Mouse (Mus musculus): Measurements from ENCODE around the gene Itgam.
"Not testable (repeated sequence)": the region's sequence is repeated elsewhere in the genome, so short reads cannot be mapped to it uniquely, and the experiment has no call there.

The Itgam gene

DNA sequence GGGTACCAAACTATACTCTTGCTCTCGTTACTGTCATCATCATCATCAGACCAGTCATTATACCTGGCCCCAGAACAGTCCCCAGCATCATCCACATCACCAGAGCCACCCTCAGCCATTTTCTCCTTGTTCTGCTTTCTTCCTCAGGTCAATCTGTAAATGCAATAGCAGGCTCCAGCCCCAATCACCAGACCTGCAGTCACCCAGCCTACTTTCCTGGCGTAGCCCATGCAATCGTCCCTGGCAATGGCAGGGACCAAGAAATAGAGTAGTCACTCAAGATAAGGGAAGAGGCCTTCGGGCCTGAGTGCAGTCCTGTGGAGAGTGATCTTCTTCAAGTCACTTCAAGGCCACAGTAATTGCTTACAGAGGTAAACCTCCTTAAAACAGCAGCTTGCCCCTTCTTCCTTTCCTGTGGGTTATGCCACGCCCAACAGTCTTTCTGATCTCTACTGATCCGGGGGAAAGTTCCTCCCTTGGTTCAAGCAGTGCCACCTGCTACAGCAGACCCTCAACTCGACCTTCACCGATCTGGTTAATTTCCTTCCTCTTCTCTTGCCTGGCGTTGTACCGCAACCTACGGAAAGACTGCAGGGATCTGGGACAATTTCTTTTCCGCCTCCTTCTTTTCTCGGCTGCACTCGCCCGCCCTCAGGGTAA, 20.1 kb upstream of the Itgam start:
- not testable (repeated sequence) for H3K36me3 ChIP-seq (ENCODE audit: control insufficient read depth, insufficient read depth, low read length, poor library complexity, severe bottlenecking); H3K27me3 ChIP-seq (ENCODE audit: control insufficient read depth, insufficient read depth, low read length, poor library complexity, severe bottlenecking); DNase-seq (ENCODE audit: low read depth, low spot score)

DNA sequence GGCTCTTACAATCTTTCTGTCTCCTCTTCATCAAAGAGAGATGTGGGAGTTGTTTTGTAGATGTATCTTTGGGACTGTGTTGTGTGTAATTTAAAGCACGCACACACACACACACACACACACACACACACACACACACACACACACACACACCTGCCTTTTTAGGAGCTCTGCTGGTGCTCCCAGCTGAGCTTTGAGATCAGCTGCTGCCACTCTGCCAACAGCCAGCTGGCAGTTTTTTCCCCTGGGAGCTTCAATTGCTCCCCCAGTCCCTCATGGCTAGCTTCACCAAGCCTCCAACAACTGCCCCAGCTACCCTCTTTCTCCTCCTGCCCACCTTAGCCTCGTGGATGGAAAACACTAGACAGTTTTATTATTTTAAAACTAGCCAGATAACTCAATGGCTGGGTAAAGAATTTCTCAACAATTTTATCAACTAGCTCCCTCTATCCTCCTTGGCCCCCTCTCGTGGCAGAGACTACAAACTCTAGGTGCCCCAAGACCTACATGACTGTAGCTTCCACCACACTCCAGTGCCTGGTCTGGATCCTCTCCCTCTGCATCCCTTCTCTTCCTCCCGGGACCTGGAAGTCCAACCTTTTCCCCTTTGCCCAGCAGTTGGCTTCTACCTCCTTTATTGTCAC, 18.2 kb upstream of the Itgam start:
- no peak for DNase-seq (ENCODE audit: low read depth, low spot score)
- H3K36me3 ChIP-seq (ENCODE audit: control insufficient read depth, insufficient read depth, low read length, poor library complexity, severe bottlenecking) = no peaks in the 10 kb centered on the region

DNA sequence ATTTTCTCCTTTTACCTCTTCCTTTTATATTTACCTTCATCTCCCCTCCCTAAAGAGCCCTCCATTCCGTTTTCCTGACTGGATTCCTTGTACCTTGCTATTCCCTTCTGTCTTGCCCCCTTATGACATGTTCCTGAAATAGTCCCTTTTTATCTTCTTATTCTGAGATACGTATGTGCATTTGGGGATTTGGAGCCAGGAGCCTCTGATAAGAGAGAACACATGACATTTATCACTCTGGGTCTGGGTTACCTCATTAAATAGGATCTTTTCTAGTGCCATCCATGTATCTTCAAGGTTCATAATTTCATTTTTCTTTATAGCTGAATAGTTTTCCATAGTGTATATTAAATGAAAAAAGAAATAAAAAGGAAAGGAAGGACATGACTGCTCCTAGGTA, 16.8 kb upstream of the Itgam start:
- H3K27me3 ChIP-seq (ENCODE audit: control insufficient read depth, insufficient read depth, low read length, poor library complexity, severe bottlenecking) = no peaks in the 10 kb centered on the region
- H3K36me3 ChIP-seq (ENCODE audit: control insufficient read depth, insufficient read depth, low read length, poor library complexity, severe bottlenecking) = no peaks in the 10 kb centered on the region
- no peak for DNase-seq (ENCODE audit: low read depth, low spot score)

More for the DNA sequence above, 18.2 kb upstream of the Itgam start:
- H3K27me3 ChIP-seq (ENCODE audit: control insufficient read depth, insufficient read depth, low read length, poor library complexity, severe bottlenecking) = no peaks in the 10 kb centered on the region

DNA sequence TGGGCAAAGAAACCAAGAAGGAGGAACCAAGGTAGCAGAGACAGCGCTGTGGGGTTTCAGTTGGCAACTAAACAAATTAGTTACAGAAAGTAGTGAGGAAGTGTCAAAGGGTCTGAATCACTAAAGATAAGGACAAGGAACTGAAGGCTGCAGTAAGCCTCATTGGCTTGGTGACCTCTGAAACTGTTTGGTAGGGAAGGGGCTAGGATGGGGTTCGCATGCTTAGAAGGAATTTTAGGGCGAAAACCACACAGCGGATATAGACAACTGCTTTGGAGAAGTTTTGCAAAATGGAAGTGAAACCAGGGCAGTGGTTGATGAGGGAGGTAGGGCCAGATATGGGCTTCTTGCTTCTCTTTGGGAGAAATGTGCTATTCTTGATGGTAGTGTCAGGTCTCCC, 13.6 kb upstream of the Itgam start:
- Histone ChIP-seq H3K36me3 (ENCODE audit: control insufficient read depth, insufficient read depth, low read length, poor library complexity, severe bottlenecking) (no peaks in the 10 kb centered on the region), H3K27me3 (ENCODE audit: control insufficient read depth, insufficient read depth, low read length, poor library complexity, severe bottlenecking) (no peaks in the 10 kb centered on the region)
- DNase-seq (ENCODE audit: low read depth, low spot score) = peak; percentile 67

DNA sequence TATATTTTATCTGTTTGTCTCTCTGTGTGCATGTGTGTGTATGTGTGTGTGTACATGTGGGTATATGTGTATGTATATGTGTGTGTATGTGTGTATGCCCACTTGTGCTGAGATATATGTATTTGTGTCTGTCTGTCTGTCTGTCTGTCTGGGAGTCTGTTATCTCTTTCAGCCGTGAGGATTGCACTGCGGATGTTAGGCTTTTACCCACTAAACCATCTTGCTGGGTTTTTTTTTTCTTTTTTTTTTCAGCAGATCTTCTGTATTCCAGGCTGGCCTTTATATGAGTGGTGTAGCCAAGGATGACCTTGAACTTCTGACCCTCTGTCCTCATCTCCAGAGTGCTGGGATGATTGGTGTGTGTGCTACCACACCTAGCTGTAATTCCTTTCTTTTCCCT, 13.2 kb upstream of the Itgam start:
- DNase-seq (ENCODE audit: low read depth, low spot score) = no peak
- Histone ChIP-seq H3K36me3 (ENCODE audit: control insufficient read depth, insufficient read depth, low read length, poor library complexity, severe bottlenecking) (no peaks in the 10 kb centered on the region), H3K27me3 (ENCODE audit: control insufficient read depth, insufficient read depth, low read length, poor library complexity, severe bottlenecking) (no peaks in the 10 kb centered on the region)

DNA sequence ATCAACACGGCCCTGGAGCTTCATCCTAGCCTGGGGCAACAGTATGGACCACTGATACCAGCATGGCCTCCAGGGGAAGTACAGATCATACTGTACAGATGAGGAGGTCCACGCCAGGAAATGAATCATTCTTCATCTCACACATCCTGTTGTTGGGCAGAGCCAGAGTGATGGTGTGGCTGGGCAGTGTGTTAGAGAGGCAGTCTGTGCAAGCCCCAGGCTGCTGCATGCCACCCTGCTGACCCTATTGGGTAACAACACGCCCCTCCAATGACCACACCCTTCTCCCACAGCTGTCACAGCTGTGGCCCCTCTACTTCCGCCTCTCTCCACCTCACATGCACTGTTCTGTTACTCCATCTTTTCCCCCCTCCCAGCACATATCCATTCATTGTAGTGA, 11.7 kb upstream of the Itgam start:
- Histone ChIP-seq H3K27me3 (ENCODE audit: control insufficient read depth, insufficient read depth, low read length, poor library complexity, severe bottlenecking) (no peaks in the 10 kb centered on the region), H3K36me3 (ENCODE audit: control insufficient read depth, insufficient read depth, low read length, poor library complexity, severe bottlenecking) (no peaks in the 10 kb centered on the region)
- DNase-seq (ENCODE audit: low read depth, low spot score) = peak; percentile 41

DNA sequence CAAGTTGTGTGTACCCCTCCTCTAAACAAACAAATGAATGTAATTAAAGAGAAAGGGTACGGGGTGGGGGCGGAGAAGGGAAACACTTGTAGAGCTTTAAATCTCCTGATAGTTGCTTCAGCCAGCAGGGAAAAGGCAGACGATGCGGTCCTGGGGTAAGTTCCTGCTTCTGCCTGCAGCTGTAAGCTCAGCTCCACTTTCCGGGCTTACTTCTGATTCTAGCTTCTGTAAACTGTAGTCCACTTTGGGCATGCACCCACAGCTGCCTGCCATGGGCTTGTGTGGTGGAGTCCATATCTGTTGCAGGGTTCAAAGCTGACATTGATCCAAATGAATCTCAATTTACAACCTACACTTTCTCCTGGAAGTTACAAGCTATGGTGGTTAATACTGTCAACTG, 9.4 kb upstream of the Itgam start:
- no peak for DNase-seq (ENCODE audit: low read depth, low spot score)
- no peaks in the 10 kb centered on the region for H3K36me3 ChIP-seq (ENCODE audit: control insufficient read depth, insufficient read depth, low read length, poor library complexity, severe bottlenecking)
- H3K27me3 ChIP-seq (ENCODE audit: control insufficient read depth, insufficient read depth, low read length, poor library complexity, severe bottlenecking) = no peaks in the 10 kb centered on the region

DNA sequence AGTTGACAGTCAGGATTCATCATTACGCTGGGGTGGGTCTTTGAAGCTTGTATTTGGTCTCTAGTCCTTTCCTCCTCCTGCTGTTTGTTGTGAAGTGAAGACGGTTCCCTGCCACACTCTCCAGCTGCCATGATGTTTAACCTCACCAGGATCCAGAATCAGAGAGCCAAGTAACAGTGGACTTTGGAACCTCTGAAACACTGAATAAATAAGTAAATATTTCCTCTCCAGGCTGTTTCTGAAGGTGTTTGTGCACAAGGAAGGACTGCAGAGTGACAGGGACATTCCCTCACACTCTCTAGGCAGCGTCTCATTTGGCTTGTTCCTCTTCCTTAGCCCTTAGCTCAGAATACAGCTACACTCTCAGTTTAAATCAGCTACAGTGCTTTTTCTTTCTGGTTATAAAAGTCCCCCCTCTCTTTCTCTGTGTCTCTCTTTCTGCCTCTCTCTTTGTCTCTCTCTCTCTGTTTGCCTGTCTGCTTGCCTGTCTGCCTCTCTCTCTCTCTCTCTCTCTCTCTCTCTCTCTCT, 5.5 kb upstream of the Itgam start:
- no peaks in the 10 kb centered on the region for H3K36me3 ChIP-seq (ENCODE audit: control insufficient read depth, insufficient read depth, low read length, poor library complexity, severe bottlenecking)
- peak; percentile 49 for DNase-seq (ENCODE audit: low read depth, low spot score)
- H3K27me3 ChIP-seq (ENCODE audit: control insufficient read depth, insufficient read depth, low read length, poor library complexity, severe bottlenecking) = no peaks in the 10 kb centered on the region

DNA sequence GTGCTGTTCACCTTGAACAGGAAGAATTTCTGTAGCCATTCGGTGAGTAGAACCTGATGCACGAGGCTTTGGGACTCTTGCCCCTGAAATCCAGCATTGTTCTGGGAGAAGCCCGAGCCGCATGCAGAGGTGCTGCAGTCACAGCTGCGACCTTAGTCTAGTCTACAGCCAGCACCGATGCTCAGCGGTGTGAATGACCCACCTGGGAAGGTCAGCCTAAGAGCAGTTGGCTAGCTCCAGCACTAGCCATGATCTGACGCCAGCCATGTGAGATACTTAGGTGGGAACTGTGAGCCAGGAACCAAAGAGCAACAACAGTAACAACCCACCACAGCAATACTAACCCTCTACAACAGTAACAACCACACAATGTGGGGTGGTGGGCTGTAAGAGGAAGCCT, 4.6 kb upstream of the Itgam start:
- Histone ChIP-seq H3K36me3 (ENCODE audit: control insufficient read depth, insufficient read depth, low read length, poor library complexity, severe bottlenecking) (no peaks in the 10 kb centered on the region), H3K27me3 (ENCODE audit: control insufficient read depth, insufficient read depth, low read length, poor library complexity, severe bottlenecking) (no peaks in the 10 kb centered on the region)
- DNase-seq (ENCODE audit: low read depth, low spot score) = no peak

DNA sequence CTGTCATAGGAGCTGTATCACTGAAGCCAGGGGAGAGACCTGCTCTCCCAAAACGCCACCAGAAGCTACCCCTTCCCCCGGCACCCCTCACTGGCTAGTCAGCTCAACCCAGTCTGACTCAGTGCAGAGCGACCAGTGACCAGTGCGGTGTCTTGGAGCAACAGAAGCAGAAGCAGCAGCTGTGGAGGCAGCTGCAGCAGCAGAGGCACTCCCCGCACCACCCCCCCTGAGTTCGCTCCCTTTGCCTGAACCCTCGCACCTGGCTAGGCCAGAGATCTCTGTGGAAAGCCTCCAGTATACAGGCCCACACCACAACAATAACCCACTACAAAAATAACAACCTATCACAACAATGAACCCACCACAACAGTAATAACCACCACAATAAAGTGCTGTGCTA, 3.9 kb upstream of the Itgam start:
- H3K36me3 ChIP-seq (ENCODE audit: control insufficient read depth, insufficient read depth, low read length, poor library complexity, severe bottlenecking) = no peaks in the 10 kb centered on the region
- DNase-seq (ENCODE audit: low read depth, low spot score) = no peak

DNA sequence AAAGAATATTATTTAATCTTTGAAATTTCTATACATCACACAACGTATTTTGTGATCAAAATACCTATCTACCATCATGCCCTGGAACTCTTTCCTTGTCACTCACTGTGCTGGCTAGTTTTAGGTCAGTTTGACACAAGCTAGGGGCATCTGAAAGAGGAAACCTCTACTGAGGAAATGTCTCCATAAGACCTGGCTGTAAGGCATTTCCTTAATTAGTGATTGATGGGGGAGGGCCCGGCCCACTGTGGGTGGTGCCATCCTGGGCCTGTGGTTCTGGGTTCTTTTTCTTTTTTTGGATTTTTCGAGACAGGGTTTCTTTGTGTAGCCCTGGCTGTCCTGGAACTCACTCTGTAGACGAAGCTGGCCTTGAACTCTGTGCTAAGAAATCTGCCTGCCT, 3.3 kb upstream of the Itgam start:
- Histone ChIP-seq H3K36me3 (ENCODE audit: control insufficient read depth, insufficient read depth, low read length, poor library complexity, severe bottlenecking) (no peaks in the 10 kb centered on the region), H3K27me3 (ENCODE audit: control insufficient read depth, insufficient read depth, low read length, poor library complexity, severe bottlenecking) (no peaks in the 10 kb centered on the region)
- no peak for DNase-seq (ENCODE audit: low read depth, low spot score)

More for the DNA sequence above, 3.9 kb upstream of the Itgam start:
- H3K27me3 ChIP-seq (ENCODE audit: control insufficient read depth, insufficient read depth, low read length, poor library complexity, severe bottlenecking) = no peaks in the 10 kb centered on the region

DNA sequence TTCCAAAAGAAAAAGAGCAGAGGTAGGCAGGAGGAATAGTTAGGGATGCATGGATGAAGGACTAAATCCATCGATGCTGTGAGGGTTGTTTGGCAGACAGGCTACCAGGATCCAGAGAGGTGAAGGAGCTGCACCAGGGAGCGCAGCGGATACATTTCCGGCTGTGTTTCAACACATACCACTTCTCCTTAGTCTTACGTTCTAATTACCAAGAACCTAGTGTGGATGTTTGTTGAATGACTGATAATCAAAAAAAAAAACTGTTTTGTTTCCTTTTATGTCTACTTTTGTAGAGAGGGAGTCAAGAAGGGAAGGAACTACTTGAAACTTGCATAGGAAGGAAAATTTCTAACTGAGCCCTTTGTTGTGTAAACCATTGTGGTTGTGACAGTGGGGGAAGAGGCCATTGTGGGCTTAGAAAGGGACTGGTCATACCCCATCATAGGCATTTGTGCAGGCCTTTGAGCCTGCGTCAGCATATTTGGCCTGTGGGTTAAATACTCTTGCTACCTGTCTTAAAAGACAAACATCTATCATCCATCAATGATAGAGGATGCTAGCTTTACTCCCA, 856 bp downstream of the Itgam start:
- DNase-seq (ENCODE audit: low read depth, low spot score) = no peak
- no peaks in the 10 kb centered on the region for H3K27me3 ChIP-seq (ENCODE audit: control insufficient read depth, insufficient read depth, low read length, poor library complexity, severe bottlenecking)
- H3K36me3 ChIP-seq (ENCODE audit: control insufficient read depth, insufficient read depth, low read length, poor library complexity, severe bottlenecking) = no peaks in the 10 kb centered on the region

DNA sequence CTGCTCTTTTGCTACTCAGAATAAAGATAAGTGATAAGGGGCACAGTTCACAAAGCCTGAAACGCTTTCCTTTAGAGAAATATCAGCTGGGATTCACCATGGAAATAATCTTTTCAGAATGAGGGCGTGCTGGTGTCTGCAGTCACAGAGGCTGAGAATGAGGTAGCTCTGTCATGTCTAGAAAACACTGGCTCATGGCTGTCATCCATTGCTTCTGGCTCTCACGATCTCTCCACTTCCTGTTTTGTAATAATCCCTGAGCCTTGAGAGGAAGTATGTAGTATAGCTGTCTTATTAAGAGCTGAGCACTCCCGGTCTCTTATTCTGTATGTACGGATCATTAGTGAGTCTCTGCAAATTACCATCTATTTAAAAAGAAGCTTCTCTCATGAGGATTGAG, 3.1 kb downstream of the Itgam start:
- peak; percentile 38 for DNase-seq (ENCODE audit: low read depth, low spot score)
- Histone ChIP-seq H3K36me3 (ENCODE audit: control insufficient read depth, insufficient read depth, low read length, poor library complexity, severe bottlenecking) (no peaks in the 10 kb centered on the region), H3K27me3 (ENCODE audit: control insufficient read depth, insufficient read depth, low read length, poor library complexity, severe bottlenecking) (no peaks in the 10 kb centered on the region)

DNA sequence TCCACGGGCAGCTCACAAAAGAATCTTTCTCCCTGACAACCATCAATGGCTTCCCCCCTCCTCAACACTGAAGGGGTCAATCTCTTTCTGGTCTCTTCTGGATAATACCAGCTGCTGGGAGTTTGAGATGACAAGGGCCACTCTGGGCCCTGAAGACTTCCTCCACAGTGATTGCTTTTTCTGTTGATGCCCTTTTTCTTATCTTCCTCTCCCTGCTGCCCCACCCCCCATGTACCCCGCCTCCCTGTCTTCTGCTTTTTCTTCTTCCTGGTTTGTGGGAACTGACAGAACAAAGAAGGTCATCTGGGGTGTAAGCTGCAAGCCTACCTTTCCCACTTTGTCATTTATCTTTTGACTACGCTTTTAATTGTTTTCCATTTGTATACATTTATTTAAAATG, 5.4 kb downstream of the Itgam start:
- Histone ChIP-seq H3K27me3 (ENCODE audit: control insufficient read depth, insufficient read depth, low read length, poor library complexity, severe bottlenecking) (no peaks in the 10 kb centered on the region), H3K36me3 (ENCODE audit: control insufficient read depth, insufficient read depth, low read length, poor library complexity, severe bottlenecking) (no peaks in the 10 kb centered on the region)
- peak; percentile 38 for DNase-seq (ENCODE audit: low read depth, low spot score)

DNA sequence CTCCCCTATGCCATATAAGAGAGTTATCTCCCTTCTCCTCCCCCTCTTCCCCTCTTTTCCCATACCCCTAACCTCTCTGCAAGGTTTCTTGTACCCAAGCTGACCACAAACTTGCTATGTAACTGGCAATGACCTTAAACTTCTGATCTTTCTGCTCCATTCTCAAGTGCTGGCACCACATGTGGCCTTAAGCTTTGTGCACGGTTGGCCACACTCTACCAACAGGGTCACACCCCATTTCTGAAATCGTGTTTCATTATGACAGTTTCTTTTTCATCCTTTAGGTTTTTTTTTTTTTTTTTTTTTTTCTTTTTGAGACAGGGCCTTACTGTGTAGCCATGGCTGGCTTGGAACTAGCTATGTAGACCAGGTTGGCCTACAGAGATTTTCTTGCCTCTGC, 7.4 kb downstream of the Itgam start:
- no peaks in the 10 kb centered on the region for H3K36me3 ChIP-seq (ENCODE audit: control insufficient read depth, insufficient read depth, low read length, poor library complexity, severe bottlenecking)
- no peaks in the 10 kb centered on the region for H3K27me3 ChIP-seq (ENCODE audit: control insufficient read depth, insufficient read depth, low read length, poor library complexity, severe bottlenecking)
- no peak for DNase-seq (ENCODE audit: low read depth, low spot score)
